Mouse (Mus musculus) erythroblast, embryonic 14.5 days (primary cell): ENCODE data around the gene Polr3e.

ENCODE experiments used
- GATA1 ChIP-seq: IDR thresholded peaks from 2 replicates; pipeline ENCODE4 v1.6.1; 2012; ENCODE audit warnings: low read length, inconsistent platforms, mixed read lengths
- TAL1 ChIP-seq: IDR thresholded peaks from 3 replicates; pipeline ENCODE4 v1.6.1; 2012; ENCODE audit warnings: low read length, inconsistent platforms, mixed read lengths

DNA sequence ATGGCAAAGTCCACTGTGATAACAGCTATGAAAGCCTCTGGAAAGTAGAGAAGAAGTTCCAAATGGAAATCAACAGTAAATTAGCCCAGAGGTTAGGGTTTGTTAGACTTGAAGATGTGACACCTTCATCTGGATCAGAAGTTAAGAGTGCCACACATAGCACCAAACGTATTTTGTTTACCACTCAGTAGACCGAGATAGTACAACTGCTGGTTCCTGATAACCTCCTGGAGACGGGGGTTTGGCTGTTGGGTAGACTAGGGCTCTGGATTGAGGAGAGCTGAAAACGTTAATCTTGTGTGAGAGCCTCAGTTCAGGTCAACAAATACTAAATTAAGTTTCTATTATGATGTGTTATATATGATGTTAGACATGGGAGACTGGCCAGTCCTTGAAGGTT, 62.5 kb downstream of the Polr3e start:
- TF ChIP-seq GATA1 (peak; percentile 88), TAL1 (peak; percentile 76)
